Mouse (Mus musculus) layer of hippocampus, adult 2 months (tissue): ENCODE measurements around the gene Otof. TPM values are rescaled to one million over a fixed set of nuclear protein-coding genes. Genes with fewer than 3 reads are reported as not detected.
A peak's percentile ranks its signal among the peaks of the same experiment; 100 is the strongest.

Experiments
- DNase-seq, 2 experiments: peaks; one replicate each; pipeline ENCODE4 v3.0.0; 2022; ENCODE audit warnings: low spot score in 2 of 2
- H3K27ac ChIP-seq: fragments of 200-600 bp; 2 replicates; pipeline ENCODE4 v1.8.1; 2022
- H3K4me3 ChIP-seq: fragments of 200-600 bp; 2 replicates; pipeline ENCODE4 v1.8.1; 2022; ENCODE audit warnings: mild to moderate bottlenecking
- CTCF ChIP-seq: fragments of 200-600 bp; conservative IDR thresholded peaks from 2 replicates; pipeline ENCODE4 v1.8.1; 2022; ENCODE audit warnings: antibody characterized with exemption, mild to moderate bottlenecking, moderate library complexity
- total RNA-seq, 2 experiments: library from RNA; stranded (reverse); gene quantifications; 2 replicates each; pipeline ENCODE4 v1.2.3; 2021

Gene Otof
- total RNA-seq, 2 experiments from 2014 or later, result 4.2 to 4.4 TPM

DNA sequence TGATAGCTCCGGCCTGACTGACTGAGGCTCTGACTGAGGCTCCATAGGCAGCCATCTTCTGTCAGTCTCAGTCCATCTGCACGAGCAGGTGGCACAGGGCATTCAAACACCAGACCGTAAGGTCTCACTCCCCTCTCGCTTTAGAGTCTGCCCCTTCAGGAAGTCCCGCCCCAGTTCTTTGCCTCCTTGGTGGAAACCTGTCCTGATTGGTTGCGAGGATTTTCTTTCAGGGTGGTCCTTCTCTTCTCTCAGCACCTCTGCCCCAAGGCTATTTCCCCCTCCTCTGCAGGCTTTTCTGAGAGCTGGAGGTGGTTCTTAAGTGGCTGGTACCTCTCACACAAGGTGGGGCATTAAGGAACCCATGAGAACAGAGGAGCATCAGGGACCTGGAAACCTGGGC, 8.7 kb upstream of the Otof start:
- Histone ChIP-seq H3K27ac (no peak overlapping the region), H3K4me3 (no peak overlapping the region)
- no peak for DNase-seq
- no peak for TF ChIP-seq CTCF

DNA sequence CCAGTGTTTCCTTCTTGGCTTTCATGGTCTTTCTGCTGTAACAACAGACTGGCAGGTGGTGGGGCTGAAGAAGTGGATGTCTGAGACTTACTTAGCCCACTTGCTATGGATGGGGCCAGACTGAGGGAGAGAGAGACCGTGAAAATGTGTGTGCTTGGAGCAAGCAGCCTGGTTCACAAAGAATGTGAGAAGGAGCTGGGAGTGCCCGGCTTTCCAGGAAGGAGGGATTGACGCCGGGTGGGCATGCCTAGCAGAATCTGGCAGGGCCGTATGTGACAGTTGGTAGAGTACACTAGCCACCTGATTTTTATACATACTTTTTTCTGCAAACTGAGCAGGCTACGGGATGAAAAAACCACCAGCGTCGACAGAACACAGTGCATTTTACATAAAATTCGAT, 4.6 kb upstream of the Otof start:
- Histone ChIP-seq H3K27ac (peak overlapping the region; percentile 28; the same call in 1 of the 2 replicates), H3K4me3 (peak overlapping the region; percentile 49)
- DNase-seq, result peak in 1 of 2 experiments; percentile 31
- TF ChIP-seq CTCF, result no peak

DNA sequence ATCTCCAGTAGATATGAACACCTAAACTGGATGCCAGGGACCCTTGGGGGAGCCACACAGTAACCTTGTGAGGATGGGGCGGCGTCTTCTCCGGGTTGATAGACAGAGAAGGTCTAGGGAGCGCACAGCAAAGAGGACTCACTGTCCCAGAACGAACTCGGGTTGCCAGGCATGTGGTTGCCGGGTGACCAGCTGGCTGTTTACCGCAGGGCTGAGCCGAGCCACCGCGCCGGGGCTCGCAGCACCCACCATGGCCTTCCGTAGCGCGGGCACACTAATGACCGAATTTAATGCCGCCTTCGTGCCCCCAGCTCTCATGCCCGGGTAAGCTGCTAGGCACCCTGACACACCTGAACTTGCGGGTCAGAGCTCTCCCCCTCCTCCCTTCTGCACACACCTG, 4.1 kb upstream of the Otof start, which contains the start of gene 1700001C02Rik:
TSS of gene 1700001C02Rik (plus strand) at position 187 of the 400 bp plus-strand sequence.
- DNase-seq, result no peak
- peak within 1 kb of the TSS; percentile 49 for H3K4me3 ChIP-seq
- no peak for TF ChIP-seq CTCF
- peak within 1 kb of the TSS; percentile 28; the same call in 1 of the 2 replicates for H3K27ac ChIP-seq

DNA sequence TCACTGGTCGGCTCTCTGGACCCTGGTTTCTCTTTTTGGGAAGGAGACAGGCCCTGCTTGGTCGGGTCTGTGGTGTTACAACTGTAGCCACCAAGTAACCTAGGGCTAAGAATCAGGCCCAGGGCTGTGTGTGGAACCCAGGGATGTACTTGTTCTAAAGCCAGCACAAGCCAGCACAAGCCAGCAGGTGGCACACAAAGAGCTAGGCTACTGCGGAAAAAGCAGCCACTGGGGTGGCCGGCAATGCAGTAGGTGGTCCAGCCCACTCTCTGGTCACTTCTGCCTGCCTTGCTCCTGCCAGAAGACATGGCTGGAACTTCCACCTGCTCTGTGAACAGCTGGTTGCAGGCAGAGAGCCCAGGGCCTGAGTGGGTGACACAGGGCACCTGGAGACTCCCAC, 1.6 kb downstream of the Otof start:
- Histone ChIP-seq H3K27ac (no peak overlapping the region), H3K4me3 (no peak overlapping the region)
- peak; percentile 65 for TF ChIP-seq CTCF
- DNase-seq, result no peak

DNA sequence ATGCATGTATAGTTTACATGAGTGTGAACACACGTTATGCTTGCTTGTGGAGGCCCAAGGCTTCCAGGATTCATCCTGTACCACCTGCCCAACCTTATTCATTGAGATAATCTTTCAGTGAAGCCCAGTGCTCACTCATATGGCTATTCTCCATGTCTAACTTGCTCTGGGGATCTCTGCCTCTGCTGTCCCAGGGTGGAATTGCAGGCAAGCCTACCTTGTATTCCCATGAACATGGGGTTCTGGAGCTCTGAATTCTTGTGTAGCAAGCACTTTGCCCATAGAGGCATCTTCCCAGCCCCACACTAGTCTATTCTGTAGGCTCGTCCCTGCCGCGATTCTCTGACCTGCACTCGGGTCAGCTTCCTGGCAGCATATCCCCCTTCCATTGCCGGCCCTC, 5.7 kb downstream of the Otof start:
- H3K27ac ChIP-seq, result no peak overlapping the region
- DNase-seq, result no peak
- peak; percentile 82 for TF ChIP-seq CTCF
- H3K4me3 ChIP-seq, result no peak overlapping the region

DNA sequence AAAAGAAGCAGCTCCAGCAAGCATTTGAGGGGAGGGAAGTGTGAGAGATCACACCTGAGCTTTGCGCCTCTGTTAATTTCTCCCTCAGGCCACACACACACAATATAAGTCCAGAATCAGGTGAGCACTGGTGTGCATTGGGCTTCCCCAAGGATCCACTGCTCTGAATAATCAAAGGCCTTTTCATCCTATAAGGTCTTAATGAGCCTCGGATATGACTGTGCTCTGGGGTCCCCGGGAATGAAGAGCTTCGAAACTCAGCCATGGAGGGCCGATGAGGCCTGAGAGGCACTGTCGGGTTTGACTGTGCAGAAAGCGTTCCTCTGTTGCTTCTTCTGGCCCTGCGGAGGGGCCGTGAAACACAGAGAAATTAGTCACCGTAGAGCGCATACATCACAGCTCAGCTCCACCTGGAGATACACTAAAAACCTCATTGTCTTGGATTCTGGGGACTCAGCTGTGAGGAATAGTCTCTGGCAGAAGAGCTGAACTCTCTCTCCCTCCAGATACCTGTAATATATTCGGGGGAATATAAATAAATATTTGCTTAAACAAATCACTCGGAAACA, 17.3 kb downstream of the Otof start:
- TF ChIP-seq CTCF, result no peak
- DNase-seq, result no peak
- Histone ChIP-seq H3K27ac (no peak overlapping the region), H3K4me3 (no peak overlapping the region)

DNA sequence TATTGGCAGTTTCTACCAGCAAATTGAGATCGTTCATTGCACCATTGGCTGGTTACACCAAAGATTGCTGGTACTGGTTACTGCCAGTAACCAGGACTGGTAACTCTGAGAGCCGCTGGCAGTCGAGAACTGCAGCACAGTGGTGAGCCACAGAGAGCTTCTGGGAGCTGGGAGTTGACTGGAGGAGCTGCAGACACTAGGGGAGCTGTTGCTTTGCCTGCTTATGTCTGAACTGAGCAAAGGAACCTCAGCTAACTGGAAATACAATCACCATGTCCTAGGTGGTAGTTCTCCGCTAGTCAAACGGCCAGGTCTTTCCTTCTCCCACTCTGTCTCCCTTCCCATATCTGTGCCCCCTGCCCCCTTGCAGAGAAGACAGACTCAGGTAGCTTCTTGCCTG, 19.5 kb downstream of the Otof start:
- DNase-seq, result no peak
- no peak overlapping the region for H3K4me3 ChIP-seq
- H3K27ac ChIP-seq, result no peak overlapping the region
- TF ChIP-seq CTCF, result peak; percentile 83

DNA sequence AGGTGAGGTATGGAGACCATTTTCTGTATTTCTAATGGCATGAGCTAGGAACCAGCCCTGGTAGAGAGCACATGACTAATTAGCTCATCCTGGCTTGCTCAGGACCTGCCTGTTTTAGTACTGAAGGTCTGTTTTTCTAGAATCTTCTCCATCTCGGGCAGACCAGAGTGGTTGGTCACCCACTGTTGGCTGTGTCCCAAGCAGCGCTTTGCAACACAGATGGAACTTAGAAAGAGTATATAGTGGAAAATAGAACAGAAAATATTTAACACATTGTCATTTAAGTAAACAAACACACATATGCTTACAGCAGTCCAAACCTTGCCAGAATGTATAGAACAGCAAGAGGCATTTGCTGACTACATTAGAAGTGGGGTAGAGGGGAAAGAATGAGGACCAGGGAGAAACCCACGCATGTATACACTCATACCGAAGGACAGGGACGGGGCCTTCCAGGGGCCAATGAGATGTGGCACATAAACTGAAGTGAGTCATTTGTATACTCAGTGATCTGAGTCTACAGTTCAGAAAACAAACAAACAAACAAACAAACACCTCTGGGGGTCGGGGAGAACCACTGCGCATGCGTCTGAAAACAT, 21.3 kb downstream of the Otof start:
- Histone ChIP-seq H3K27ac (no peak overlapping the region), H3K4me3 (no peak overlapping the region)
- no peak for DNase-seq
- TF ChIP-seq CTCF, result no peak

DNA sequence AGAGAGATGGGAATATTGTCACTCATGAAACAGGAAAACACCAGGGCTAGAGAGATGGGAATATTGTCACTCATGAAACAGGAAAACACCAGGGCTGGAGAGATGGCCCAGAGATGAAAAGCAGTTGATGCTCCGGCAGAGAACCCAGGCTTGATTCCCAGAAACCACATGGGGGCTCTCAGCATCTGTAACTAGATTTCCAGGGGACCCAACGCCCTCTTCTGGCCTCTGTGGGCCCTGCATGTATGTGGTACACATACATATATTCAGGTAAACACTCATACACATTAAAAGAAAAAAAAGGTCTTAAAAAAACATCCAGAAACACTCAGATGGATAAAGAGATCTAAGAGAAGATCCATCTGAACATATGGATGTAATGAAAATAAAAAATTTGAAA, 22.8 kb downstream of the Otof start:
- Histone ChIP-seq H3K27ac (no peak overlapping the region), H3K4me3 (no peak overlapping the region)
- TF ChIP-seq CTCF, result no peak; the same call in 1 of the 2 replicates
- no peak for DNase-seq

DNA sequence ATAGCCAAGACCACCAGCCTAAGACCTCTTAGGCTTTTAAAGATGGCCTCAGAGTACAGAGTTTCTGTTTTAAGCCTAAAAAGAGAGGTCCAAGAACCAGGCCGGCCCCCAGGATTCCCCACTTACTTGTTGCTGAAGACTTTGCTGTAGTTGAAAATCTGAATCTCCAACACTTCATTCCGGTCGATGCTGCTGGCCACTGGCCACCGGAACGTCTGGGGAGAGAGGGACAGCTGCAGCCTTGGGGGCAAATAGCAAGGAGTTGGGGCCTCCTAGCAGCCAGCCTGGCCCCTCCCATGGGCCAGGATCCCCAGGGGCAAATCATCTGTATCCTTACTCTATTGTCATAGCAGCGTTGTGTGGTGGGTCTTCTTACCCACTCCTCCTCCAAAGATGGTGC, 34.3 kb downstream of the Otof start:
- no peak for DNase-seq
- no peak overlapping the region for H3K27ac ChIP-seq
- H3K4me3 ChIP-seq, result no peak overlapping the region
- no peak for TF ChIP-seq CTCF

DNA sequence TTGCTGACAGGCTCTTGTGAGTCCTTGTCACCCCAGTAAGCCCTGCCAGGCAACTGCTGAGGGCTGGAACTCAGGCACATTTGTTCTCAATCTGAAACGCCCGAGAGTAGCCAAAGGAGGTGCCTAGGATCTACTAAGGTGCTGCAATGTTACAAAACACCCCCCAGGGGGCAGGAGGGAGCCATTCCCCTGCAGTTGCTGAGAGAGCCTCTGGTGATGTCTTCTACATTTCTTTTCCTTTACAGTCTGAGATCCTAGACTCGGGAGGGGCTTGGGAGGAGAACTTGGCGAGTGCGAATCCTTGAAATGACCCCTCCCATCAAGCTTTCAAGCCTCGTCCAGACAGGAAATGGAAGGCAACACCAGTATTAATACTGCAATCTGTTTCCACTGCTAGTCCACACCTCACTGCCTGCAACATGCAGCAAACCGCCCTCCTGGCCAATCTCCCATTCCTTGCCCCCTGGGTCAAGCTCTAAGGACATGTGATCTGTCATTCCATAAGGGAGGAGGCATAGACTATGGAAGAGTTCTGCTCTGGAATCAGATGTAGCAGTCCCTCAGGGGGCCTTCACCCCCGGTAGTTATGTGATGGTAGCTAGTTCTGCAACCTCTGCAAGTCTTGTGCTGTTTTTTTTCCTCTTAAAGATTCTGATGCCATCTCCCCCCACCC, 38.0 kb downstream of the Otof start:
- Histone ChIP-seq H3K4me3 (no peak overlapping the region), H3K27ac (no peak overlapping the region)
- DNase-seq, result peak; percentile 53 to 71
- peak; percentile 88 for TF ChIP-seq CTCF

DNA sequence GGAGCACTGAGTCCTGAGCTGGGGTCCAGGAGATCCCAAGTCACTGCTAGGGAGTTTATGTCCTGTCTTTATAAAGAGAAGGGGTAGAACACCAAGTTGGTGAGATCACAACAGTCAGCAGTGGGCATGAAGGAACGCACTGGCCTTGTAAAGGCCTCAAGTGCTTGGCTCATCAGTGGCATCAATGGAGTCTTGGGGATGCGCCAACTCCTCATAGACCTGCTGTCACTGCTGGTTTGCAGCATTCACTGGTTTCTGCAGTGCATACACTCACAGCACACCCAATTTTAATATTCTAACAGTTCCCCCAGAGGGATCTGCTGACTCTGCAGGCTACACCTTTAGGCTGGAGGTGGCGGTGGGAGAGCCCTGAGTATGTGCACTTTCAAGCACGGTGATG, 38.6 kb downstream of the Otof start:
- TF ChIP-seq CTCF, result no peak
- no peak overlapping the region for H3K4me3 ChIP-seq
- H3K27ac ChIP-seq, result no peak overlapping the region
- no peak for DNase-seq

DNA sequence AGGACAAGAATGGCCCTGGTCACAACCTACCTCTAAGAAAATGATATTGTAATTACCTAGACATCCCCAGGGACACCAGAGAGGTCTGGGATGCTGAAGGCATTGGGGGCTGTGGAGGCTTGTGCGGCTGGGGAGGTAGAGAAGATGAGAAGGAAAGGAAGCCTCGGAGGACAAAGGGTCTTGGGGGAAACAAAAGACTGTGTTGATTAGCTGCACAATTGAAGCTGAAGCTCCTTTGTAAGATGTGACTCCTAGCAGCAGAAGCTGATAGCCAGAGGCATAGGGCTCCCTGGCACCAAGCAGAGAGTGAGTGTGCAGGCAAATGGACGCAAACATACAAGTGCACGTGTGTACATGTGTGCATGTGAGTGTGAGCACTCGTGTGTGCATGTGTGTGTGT, 45.1 kb downstream of the Otof start:
- TF ChIP-seq CTCF, result no peak
- no peak for DNase-seq
- Histone ChIP-seq H3K4me3 (no peak overlapping the region), H3K27ac (no peak overlapping the region)

DNA sequence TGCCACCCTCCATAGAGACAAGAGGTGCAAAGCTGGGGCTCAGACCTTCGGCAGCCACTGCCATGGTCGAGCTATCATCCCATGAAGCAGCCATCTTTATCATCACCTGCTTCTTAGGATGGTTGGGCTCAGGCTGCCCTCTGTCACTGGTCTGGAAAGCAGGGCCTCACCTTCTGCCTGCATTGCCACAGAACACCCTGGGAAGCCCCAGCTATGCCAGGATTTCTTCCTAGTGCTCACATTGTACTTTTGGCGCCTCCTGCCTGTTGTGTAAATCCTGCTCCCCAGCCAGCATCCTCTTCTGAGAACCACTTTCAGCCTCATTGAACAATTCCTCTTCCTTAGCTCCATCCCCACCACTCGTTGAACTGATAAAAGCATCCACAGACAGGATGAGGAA, 45.9 kb downstream of the Otof start:
- no peak overlapping the region for H3K27ac ChIP-seq
- DNase-seq, result no peak
- no peak overlapping the region for H3K4me3 ChIP-seq
- TF ChIP-seq CTCF, result 0 out of 2 replicates have a peak, but pooled peaks have one; percentile 12
